Mouse (Mus musculus): ENCODE data around the gene Agtr1a. TPM values are rescaled to one million over a fixed set of nuclear protein-coding genes. Genes with fewer than 3 reads are reported as not detected.

The Agtr1a gene
- 8.2 and 8.4 TPM in 2 replicates for polyA plus RNA-seq (2016; fragmentation: Nextera tagmentation; extraction: Ambion mirVana)

DNA sequence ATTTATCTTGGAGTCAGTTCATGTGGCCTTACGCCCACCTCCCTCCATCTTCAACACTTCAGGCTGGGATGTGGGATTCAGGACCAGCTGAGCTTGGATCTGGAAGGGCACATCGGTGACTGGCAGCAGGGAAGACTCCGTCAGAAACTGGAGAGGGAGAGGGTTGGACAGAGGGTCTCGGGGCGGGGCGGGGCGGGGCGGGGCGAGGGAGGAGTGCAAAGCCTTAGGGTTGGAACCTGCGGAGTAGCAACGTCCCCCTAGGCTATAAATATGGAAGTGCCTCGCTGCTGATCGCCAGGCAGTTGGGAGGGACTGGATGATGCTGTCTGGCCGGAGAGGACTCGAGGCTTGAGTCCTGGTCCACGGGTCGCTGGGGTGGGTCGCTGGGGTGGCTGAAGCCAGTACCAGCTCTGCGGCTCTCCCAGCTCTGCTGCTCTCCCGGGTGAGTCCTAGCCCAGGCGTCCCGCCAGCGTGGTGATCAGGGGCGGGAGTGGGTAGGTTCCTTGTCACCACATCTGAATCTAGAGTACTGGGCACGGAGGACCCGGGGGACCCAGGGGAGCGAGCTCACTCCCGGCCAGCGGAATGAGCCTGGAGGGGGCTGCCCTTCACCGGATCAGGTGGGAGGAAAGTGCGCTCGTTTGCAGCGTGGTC, at the start of gene Agtr1a:
Gene Agtr1a, plus strand, starts transcription at position 294 of the 654 bp plus-strand sequence.
- peak; percentile 81 for ATAC-seq (ENCODE audit: insufficient number of reproducible peaks, low FRiP score)
- Histone ChIP-seq H3K36me3 (no peaks in the 10 kb centered on the region), H3K9me3 (replicated peaks) (no peaks in the 10 kb centered on the region), H3K27me3 (replicated peaks) (0 out of 2 replicates have a peak, but pooled peaks cover 3% of the 10 kb centered on the region), H3K9ac (peak within 1 kb of the TSS; percentile 79), H3K4me2 (peak within 1 kb of the TSS; percentile 92), H3K27ac (ENCODE audit: poor library complexity, severe bottlenecking) (peak within 1 kb of the TSS; percentile 34; the same call in 1 of the 2 replicates), H3K4me1 (replicated peaks) (peaks cover 9% of the 10 kb centered on the region; the same call in 1 of the 2 replicates), H3K4me3 (peak within 1 kb of the TSS; percentile 77)
- WGBS, result under 1% methylated on average over 33 of the region's 33 CpGs

DNA sequence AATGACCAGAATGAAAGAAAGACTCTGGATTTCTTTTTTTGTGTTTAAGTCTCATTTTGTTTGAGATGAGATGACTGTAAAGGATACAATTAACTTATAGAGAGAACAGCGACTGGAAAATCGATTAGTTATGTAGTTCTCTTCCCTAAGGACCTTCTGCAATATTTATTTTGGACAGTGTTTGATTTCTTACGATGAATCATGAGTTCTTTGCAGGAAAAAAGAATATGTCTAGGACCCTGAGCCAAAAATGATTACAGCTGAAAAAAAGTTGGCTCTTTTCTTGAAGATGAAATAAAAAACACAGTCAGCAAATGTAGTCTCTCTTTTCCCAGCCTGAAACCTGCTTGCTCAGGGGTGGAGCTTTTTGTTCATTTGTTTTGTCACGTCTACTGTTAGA, 26.0 kb upstream of the Agtr1a start:
- no peak for ATAC-seq (ENCODE audit: insufficient number of reproducible peaks, low FRiP score)
- no peaks in the 10 kb centered on the region for H3K9me3 ChIP-seq (replicated peaks)
- no peak overlapping the region for H3K4me3 ChIP-seq
- no peaks in the 10 kb centered on the region for H3K36me3 ChIP-seq
- no peak overlapping the region for H3K4me2 ChIP-seq
- H3K4me1 ChIP-seq (replicated peaks), result no peaks in the 10 kb centered on the region
- no peaks in the 10 kb centered on the region for H3K27me3 ChIP-seq (replicated peaks)
- no peak overlapping the region for H3K27ac ChIP-seq (ENCODE audit: poor library complexity, severe bottlenecking)
- 82% methylated on average over 4 of the region's 4 CpGs for WGBS
- no peak overlapping the region for H3K9ac ChIP-seq

GRCm38 (mm10) chr13:30324669-30325346, 11.4 kb upstream of the Agtr1a start:
- no peaks in the 10 kb centered on the region for H3K36me3 ChIP-seq
- no peaks in the 10 kb centered on the region for H3K4me1 ChIP-seq (replicated peaks)
- H3K4me3 ChIP-seq, result no peak overlapping the region
- no peak for ATAC-seq (ENCODE audit: insufficient number of reproducible peaks, low FRiP score)
- no peak overlapping the region for H3K27ac ChIP-seq (ENCODE audit: poor library complexity, severe bottlenecking)
- H3K9me3 ChIP-seq (replicated peaks), result no peaks in the 10 kb centered on the region
- 82% methylated on average over 11 of the region's 11 CpGs for WGBS
- H3K4me2 ChIP-seq, result no peak overlapping the region
- H3K27me3 ChIP-seq (replicated peaks), result no peaks in the 10 kb centered on the region
- H3K9ac ChIP-seq, result no peak overlapping the region

GRCm38 (mm10) chr13:30331061-30331460, 5.2 kb upstream of the Agtr1a start:
- no peaks in the 10 kb centered on the region for H3K27me3 ChIP-seq (replicated peaks)
- H3K36me3 ChIP-seq, result no peaks in the 10 kb centered on the region
- WGBS, result 81% methylated on average over 5 of the region's 5 CpGs
- H3K4me1 ChIP-seq (replicated peaks), result peaks cover 5% of the 10 kb centered on the region; the same call in 1 of the 2 replicates
- H3K9ac ChIP-seq, result no peak overlapping the region
- no peaks in the 10 kb centered on the region for H3K9me3 ChIP-seq (replicated peaks)
- no peak for ATAC-seq (ENCODE audit: insufficient number of reproducible peaks, low FRiP score)
- no peak overlapping the region for H3K4me2 ChIP-seq
- no peak overlapping the region for H3K4me3 ChIP-seq
- no peak overlapping the region for H3K27ac ChIP-seq (ENCODE audit: poor library complexity, severe bottlenecking)

GRCm38 (mm10) chr13:30331851-30332250, 4.4 kb upstream of the Agtr1a start:
- 76% methylated on average over 6 of the region's 6 CpGs for WGBS
- Histone ChIP-seq H3K4me2 (no peak overlapping the region), H3K36me3 (no peaks in the 10 kb centered on the region)

DNA sequence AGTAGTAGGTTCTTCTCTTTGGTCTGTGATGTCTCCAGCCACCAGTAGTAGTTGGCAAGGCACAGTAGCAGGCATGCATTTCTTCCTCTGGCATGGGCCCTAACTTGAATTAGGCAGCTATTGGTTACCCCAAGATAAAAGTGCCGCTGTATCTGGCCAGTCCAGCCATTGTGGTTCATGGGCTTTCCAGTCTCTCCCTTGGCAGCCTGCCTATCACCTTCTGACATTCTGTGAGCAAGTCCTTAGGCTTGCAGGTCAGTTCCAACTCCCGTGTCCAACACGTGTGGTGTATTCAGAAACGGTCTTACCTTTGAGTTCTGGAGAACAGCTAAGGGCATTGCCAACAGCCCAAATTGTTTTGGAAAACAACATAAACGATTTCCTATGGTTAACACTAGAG, 3.7 kb upstream of the Agtr1a start:
- 45% methylated on average over 5 of the region's 5 CpGs for WGBS
- Histone ChIP-seq H3K27me3 (replicated peaks) (0 out of 2 replicates have a peak, but pooled peaks cover 3% of the 10 kb centered on the region), H3K4me1 (replicated peaks) (peaks cover 9% of the 10 kb centered on the region; the same call in 1 of the 2 replicates), H3K9ac (no peak overlapping the region), H3K4me2 (no peak overlapping the region), H3K9me3 (replicated peaks) (no peaks in the 10 kb centered on the region), H3K36me3 (no peaks in the 10 kb centered on the region), H3K4me3 (no peak overlapping the region), H3K27ac (ENCODE audit: poor library complexity, severe bottlenecking) (no peak overlapping the region)
- ATAC-seq (ENCODE audit: insufficient number of reproducible peaks, low FRiP score), result no peak

More at GRCm38 (mm10) chr13:30331851-30332250, 4.4 kb upstream of the Agtr1a start:
- H3K27ac ChIP-seq (ENCODE audit: poor library complexity, severe bottlenecking), result no peak overlapping the region
- H3K27me3 ChIP-seq (replicated peaks), result 0 out of 2 replicates have a peak, but pooled peaks cover 1% of the 10 kb centered on the region
- H3K9me3 ChIP-seq (replicated peaks), result no peaks in the 10 kb centered on the region
- no peak overlapping the region for H3K9ac ChIP-seq
- ATAC-seq (ENCODE audit: insufficient number of reproducible peaks, low FRiP score), result no peak
- H3K4me1 ChIP-seq (replicated peaks), result peaks cover 5% of the 10 kb centered on the region; the same call in 1 of the 2 replicates
- H3K4me3 ChIP-seq, result no peak overlapping the region

- Histone ChIP-seq H3K4me3 (no peak overlapping the region), H3K4me1 (replicated peaks) (peaks cover 9% of the 10 kb centered on the region; the same call in 1 of the 2 replicates), H3K36me3 (no peaks in the 10 kb centered on the region), H3K27me3 (replicated peaks) (0 out of 2 replicates have a peak, but pooled peaks cover 3% of the 10 kb centered on the region), H3K4me2 (no peak overlapping the region), H3K9ac (no peak overlapping the region), H3K9me3 (replicated peaks) (no peaks in the 10 kb centered on the region), H3K27ac (ENCODE audit: poor library complexity, severe bottlenecking) (no peak overlapping the region)
- WGBS, result 51% methylated on average over 3 of the region's 3 CpGs
- ATAC-seq (ENCODE audit: insufficient number of reproducible peaks, low FRiP score), result no peak
These were observed 1.6 kb upstream of the Agtr1a start for GRCm38 (mm10) chr13:30334667-30335066.

DNA sequence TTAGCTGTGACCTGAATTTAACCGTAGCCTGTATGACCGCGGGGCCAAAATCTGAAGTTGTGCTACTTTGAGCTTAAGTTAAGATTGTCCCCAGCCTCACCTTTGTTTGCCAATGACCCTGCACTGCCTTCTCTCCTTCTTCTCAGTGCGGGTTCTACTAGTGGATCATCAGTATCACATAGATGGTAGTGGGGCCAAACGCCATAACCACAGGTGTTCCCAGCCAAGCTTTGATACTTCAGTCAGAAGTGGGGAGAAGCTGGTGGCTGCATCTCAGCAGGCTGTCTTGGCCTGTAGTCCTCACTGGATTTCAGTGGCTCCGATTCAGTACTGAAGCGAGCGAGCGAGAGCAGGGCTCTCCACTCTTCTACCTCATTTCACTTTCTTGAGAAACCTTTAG, 672 bp downstream of the Agtr1a start:
- peak; percentile 15; the same call in 1 of the 2 replicates for ATAC-seq (ENCODE audit: insufficient number of reproducible peaks, low FRiP score)
- 27% methylated on average over 9 of the region's 9 CpGs for WGBS
- H3K9me3 ChIP-seq (replicated peaks), result no peaks in the 10 kb centered on the region
- 0 out of 2 replicates have a peak, but pooled peaks cover 3% of the 10 kb centered on the region for H3K27me3 ChIP-seq (replicated peaks)
- H3K27ac ChIP-seq (ENCODE audit: poor library complexity, severe bottlenecking), result no peak overlapping the region
- peaks cover 9% of the 10 kb centered on the region; the same call in 1 of the 2 replicates for H3K4me1 ChIP-seq (replicated peaks)
- peak overlapping the region; percentile 77 for H3K4me3 ChIP-seq
- peak overlapping the region; percentile 92 for H3K4me2 ChIP-seq
- peak overlapping the region; percentile 79 for H3K9ac ChIP-seq
- H3K36me3 ChIP-seq, result no peaks in the 10 kb centered on the region

DNA sequence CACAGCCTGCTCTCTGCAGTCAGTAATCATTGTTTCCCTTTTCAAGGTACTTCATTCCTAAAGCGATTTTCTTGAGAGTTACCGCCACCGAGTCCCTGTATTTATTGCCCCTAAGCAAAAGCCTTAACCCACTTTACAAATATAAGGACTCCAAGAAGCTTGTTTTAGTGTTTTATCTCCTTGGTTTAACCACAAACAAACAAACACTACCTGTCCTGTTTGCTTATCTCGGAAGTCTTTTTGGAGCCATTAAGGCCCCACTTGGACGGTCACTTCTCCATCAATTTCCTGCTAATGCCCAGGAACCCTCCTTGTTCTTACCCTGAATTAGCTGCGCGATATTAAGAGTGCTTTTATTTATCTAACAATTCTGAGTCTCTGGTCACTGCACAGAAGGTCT, 1.4 kb downstream of the Agtr1a start:
- H3K4me1 ChIP-seq (replicated peaks), result peaks cover 8% of the 10 kb centered on the region; the same call in 1 of the 2 replicates
- H3K9ac ChIP-seq, result no peak overlapping the region
- 0 out of 2 replicates have a peak, but pooled peaks cover 3% of the 10 kb centered on the region for H3K27me3 ChIP-seq (replicated peaks)
- no peak overlapping the region for H3K27ac ChIP-seq (ENCODE audit: poor library complexity, severe bottlenecking)
- no peaks in the 10 kb centered on the region for H3K9me3 ChIP-seq (replicated peaks)
- H3K4me3 ChIP-seq, result no peak overlapping the region
- no peaks in the 10 kb centered on the region for H3K36me3 ChIP-seq
- WGBS, result 71% methylated on average over 7 of the region's 7 CpGs
- ATAC-seq (ENCODE audit: insufficient number of reproducible peaks, low FRiP score), result no peak
- H3K4me2 ChIP-seq, result peak overlapping the region; percentile 92; the same call in 1 of the 2 replicates

GRCm38 (mm10) chr13:30338576-30338975, 2.3 kb downstream of the Agtr1a start:
- no peak overlapping the region for H3K4me2 ChIP-seq
- 83% methylated on average over 5 of the region's 5 CpGs for WGBS
- ATAC-seq (ENCODE audit: insufficient number of reproducible peaks, low FRiP score), result no peak

DNA sequence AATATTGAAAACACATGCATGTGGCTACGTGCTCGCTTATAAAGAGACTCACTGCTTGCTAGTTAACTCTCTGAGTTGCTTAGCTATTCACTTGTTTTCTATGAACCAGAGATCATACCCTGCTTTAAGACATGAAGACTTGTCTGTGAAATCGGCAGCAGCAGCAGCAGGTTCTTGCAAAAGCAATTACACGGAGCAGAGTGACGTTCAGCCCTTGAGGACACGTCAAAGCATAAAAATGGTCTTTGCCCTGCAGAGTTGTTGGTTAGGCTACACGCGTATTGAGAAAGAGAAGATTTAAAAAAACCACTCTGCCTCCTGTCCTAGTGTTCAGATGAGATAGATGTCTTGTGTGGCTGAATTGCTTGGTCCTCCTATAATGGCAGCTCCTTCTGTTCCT, 3.7 kb downstream of the Agtr1a start:
- H3K4me3 ChIP-seq, result no peak overlapping the region
- no peaks in the 10 kb centered on the region for H3K9me3 ChIP-seq (replicated peaks)
- no peak overlapping the region for H3K27ac ChIP-seq (ENCODE audit: poor library complexity, severe bottlenecking)
- no peaks in the 10 kb centered on the region for H3K36me3 ChIP-seq
- ATAC-seq (ENCODE audit: insufficient number of reproducible peaks, low FRiP score), result no peak
- no peak overlapping the region for H3K9ac ChIP-seq
- no peak overlapping the region for H3K4me2 ChIP-seq
- 0 out of 2 replicates have a peak, but pooled peaks cover 3% of the 10 kb centered on the region for H3K27me3 ChIP-seq (replicated peaks)
- peaks cover 13% of the 10 kb centered on the region; the same call in 1 of the 2 replicates for H3K4me1 ChIP-seq (replicated peaks)
- WGBS, result 84% methylated on average over 8 of the region's 8 CpGs

More at GRCm38 (mm10) chr13:30338576-30338975, 2.3 kb downstream of the Agtr1a start:
- Histone ChIP-seq H3K9me3 (replicated peaks) (no peaks in the 10 kb centered on the region), H3K4me1 (replicated peaks) (peaks cover 11% of the 10 kb centered on the region; the same call in 1 of the 2 replicates), H3K27ac (ENCODE audit: poor library complexity, severe bottlenecking) (no peak overlapping the region), H3K36me3 (no peaks in the 10 kb centered on the region), H3K9ac (no peak overlapping the region), H3K27me3 (replicated peaks) (0 out of 2 replicates have a peak, but pooled peaks cover 3% of the 10 kb centered on the region), H3K4me3 (no peak overlapping the region)

Data from heart, embryonic 12.5 days (tissue).